Mouse (Mus musculus) yolk sac, embryonic 10.5 days (tissue): ENCODE measurements around the gene Dph1.
A peak's percentile ranks its signal among the peaks of the same experiment; 100 is the strongest.

Experiments
- DNase-seq: peaks from one replicate; pipeline ENCODE4 v3.0.0-alpha.2; 2017; ENCODE audit warnings: low spot score

Gene Dph1

GRCm38 (mm10) chr11:75190905-75191441, at the start of gene Dph1:
Gene Dph1 (minus strand): TSS chr11:75191241.
- no peak for DNase-seq

- DNase-seq = no peak
Observed at GRCm38 (mm10) chr11:75240158-75240934, 49.3 kb upstream of the Dph1 start.

DNA sequence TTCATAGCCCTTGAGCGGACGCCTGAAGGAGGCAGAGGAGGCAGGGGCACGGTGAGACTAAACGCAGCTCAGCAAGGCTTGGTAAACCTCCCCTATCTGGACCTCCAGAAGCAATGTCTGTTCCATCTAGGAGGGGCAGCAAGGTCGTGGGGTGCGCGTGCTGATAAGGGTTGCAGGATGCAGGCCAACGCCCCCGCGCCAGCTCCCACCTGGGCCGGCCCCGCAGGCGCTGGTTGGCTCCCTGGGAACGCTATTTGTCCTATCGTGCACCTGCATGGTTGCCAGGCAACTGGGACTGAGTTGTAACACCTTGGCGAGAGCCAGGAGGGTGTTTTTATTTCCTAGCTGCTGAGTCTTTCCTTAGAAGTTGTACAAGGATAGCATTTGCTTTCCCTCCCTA, 43.7 kb upstream of the Dph1 start:
- no peak for DNase-seq

DNA sequence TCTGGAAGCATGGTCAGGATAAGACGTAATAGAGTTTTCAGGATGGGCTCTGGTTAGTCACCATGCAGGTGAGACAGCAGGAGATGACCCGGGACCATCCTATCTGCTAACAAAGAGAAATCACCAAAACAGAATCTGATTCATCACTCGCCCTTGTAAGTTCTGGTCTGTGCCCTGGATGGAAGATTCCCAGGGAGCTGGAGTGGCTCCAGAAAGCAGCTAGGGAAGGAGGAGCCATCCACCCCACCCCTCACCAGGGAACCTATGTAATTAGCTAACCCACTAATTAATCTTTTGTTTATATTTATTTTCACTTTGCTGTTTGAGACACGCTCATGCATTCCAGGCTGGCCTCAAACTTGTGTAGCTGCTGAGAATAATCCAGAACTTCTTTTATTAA, 41.4 kb upstream of the Dph1 start:
- no peak for DNase-seq

DNA sequence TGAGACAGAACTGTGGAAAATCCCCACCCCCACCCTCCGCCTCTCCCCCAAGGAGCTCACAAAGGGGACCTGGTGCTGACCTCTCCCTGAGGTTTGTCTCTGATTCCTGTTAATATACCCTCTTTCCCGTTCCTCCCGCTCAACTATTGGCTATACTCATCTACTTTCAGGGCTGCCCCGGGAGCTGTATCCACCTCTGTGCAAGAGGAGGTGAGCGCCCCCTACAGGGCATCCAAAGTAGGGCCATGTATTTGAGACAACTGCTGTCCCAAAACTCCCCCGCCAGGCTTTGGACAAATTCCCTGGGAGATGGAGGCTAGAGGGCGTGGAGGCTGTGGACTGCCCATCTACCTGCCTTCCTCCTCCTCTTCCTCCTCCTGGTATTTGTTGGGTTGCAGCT, 40.7 kb upstream of the Dph1 start:
- DNase-seq = peak; percentile 50

DNA sequence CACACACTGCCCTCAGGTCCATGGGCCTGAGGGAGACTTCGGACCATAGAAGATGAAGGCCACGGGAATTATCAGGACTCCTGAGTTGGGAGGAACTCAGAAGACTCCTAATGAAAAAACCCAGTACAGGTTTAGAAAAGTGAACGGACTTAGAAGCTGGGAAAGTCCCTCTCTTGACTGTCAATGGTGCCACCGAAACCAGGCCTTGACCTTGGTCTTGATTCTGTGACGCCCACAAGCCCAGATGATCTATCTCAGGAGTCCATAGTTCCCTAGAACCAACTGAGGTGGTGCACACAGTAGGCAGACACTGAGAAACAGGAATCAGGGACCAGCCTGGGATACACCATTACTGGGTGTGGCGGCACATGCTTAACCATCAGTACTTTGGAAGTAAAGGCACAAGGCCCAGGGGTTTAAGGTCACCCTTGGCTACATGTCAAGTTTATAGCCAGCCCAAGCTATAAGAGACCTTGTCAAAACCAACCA, 39.3 kb upstream of the Dph1 start:
- DNase-seq = no peak

DNA sequence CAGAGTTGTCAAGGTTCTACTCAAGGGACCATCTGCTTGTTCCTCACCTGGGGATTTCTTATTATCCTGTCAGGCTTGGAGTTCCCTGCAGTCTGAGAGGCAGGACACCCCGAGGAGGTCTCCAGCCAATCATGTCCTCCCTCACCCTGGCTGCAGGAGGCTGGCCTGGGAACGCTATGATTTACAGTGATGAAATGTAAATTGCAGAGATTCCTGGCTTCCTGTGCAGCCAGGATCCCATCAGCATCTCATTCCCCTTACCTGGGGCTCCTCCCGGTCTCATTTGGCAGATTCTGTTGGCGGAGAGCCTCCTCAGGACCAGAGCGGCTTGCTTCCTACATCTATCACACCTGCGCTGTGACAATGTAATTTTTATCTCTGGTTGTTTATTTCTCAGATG, 38.2 kb upstream of the Dph1 start:
- DNase-seq = no peak

GRCm38 (mm10) chr11:75227632-75228031, 36.6 kb upstream of the Dph1 start:
- no peak for DNase-seq

- no peak for DNase-seq
Observed at GRCm38 (mm10) chr11:75224835-75225234, 33.8 kb upstream of the Dph1 start.

DNA sequence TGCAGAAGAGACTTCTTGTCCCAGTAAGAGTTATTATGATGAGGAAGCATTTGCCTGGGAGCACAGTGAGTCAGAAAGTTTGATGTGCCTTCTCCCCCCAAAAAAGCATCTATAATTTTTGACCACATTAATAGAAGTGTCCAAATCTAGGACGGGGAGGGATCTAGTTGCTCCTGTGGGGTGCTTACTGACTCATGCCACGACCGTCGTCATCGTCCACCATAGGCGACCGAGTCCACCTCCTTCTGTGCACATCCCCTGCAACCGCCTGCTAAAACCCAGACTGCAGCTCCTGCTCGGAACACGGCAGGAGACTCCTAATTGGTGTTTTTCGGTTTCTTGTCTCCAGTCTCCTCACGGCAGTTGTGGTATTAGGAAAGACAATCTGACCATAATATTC, 33.0 kb upstream of the Dph1 start:
- no peak for DNase-seq

GRCm38 (mm10) chr11:75220517-75221145, 29.6 kb upstream of the Dph1 start:
- DNase-seq = peak; percentile 38

DNA sequence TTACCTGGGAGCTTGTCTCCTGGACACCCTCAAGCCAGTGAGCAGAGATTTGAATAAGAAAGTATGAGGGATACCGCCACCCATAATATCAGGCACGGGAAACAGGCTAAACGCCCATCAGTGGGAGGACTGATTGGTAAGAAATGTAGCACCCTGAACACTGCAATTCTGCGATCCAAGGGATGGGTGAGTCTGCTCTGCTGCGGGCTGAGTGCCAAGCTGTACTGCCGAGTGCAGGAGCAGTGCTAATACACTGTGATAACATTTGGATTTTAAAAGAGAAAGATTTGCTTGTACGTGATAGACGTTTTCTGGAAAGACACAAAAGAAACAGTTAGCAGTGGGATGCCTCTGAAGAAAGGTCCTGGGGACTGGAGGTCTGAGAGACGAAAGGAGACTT, 29.1 kb upstream of the Dph1 start:
- no peak for DNase-seq

- DNase-seq = no peak
Observed at GRCm38 (mm10) chr11:75214081-75214950, 23.3 kb upstream of the Dph1 start.

DNA sequence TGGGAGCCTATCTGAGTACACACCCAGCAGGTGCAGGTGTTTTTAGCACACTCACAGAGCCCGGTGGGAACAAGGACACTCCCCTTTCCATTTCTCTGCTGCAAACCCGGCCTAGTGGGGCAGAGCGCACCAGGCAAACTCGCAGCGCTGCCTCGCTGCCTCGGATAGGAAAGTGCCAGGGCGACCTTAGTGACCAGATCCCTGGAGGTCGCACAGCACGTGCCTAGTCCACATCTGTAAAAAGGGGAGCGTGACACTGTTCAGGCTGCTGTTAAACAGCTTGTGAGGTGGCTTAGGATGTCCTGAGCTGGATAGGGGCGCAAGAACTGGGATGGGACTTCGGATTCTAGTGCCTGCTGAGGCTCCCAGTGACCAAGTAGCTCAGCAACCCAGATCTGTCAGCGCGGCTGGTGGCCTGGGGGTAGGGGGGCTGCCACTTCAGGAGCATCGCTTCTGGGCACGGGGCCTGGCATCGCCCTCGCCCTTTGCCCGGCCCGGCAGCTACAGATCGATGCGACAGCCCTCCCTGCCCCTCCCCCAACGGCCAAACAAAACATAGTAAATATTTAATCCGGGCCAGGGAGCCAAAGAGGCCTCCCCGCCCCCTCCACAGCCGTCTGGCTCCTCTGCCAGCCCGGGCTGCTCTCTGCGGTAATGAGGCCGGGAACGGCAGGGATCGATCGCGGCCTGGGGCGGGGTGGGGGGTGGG, 22.5 kb upstream of the Dph1 start:
- DNase-seq = peak; percentile 82

- no peak for DNase-seq
Observed at GRCm38 (mm10) chr11:75212876-75213275, 21.8 kb upstream of the Dph1 start.

DNA sequence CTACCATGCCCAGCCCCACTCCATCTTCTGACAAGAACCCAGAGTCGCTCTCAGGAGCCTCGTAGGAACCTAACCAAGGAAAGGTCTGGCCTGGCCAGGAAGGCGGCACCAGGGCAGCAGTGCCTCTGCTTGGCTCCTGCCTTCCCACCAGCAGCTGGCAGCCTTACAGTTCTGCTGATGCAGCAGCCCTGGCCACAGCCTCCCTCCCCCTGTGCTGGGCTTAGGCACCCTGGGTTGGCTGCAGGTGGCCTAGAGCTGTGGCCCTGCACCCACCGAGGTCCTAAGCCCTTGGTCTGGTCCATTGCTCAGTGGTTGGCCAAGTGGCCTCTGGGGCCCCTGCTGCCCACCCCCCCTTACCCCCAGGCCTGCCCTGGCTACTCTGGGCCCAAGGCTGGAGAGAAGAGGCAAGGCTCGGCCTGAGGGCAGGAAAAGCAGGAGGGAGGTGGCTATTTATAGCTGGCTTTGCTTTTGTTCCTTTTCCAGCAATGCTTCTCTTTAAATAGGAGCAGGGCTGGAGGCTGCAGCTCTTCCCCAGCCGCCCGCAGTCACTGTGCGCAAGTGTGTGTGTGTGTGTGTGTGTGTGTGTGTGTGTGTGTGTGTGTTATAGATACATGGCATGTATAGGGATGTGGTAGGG, 21.1 kb upstream of the Dph1 start:
- DNase-seq = no peak

DNA sequence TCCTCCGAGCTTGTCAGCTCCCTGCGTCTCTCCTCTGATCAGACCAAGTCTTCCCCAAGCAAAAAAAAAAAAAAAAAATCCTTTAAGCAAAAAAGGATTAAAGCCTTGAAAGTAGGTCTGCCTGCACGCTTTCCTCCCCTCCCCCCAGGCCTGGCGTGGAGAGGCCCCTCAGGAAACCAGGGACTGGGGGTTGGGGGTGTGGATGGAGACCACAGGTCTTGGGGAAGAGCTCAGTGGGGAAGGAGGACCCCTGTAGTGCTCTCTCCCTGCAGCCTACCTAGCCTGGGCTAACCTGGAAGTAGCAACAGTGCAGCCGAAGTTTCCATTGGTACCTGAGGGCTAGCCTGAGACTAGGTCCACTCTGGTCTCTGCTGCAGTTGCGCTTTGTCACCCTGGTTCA, 19.7 kb upstream of the Dph1 start:
- no peak for DNase-seq

DNA sequence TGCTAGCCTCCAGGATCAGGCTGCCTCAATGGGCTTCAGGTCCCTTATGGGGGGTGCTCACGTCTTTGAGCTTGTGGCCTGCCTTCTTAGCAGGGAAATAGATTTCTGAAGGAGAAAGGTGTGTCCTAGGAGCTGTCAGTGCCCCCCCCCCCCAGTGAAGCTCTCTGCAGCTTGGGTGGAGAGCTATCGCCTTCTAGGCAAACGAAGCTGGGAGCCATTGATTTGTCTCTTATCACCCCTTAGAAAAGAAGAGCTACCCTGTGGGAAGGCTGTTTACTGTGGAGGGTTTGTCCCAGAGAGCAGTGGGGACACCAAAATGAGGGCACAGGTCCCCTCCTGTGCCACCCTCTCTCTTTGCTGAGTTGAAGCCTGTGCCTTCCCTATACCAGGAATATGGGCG, 19.1 kb upstream of the Dph1 start:
- no peak for DNase-seq

GRCm38 (mm10) chr11:75209363-75209762, 18.3 kb upstream of the Dph1 start:
- no peak for DNase-seq

- DNase-seq = peak; percentile 67
Observed at GRCm38 (mm10) chr11:75206347-75206746, 15.3 kb upstream of the Dph1 start.

DNA sequence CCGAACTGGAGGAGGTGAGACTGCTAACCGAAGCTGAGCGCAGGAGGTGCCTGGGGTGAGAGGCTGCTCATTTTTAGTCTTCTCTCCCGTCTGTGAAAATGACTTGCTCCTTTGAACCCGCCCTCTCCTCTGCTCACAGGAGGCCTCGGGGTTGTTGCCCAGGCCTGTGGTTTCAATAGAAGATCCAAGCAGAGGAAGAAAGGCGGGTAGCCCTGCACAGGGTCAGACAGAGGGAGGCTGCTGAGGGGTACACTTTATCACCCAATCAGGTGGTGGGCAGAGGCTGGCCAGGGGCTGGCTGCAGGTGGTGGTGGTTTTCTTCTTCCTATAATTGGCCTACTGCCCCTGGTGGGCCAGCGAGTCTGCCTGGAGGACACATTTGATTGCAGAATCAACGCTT, 13.4 kb upstream of the Dph1 start:
- no peak for DNase-seq
